Mouse (Mus musculus) embryonic facial prominence, embryonic 14.5 days (tissue): Measurements from ENCODE around the gene St7l. TPM values are rescaled to one million over a fixed set of nuclear protein-coding genes. Genes with fewer than 3 reads are reported as not detected.
A peak's percentile ranks its signal among the peaks of the same experiment; 100 is the strongest.

Experiments used
- ATAC-seq: fragments of 200-750 bp; cut with Nextera tagmentation; 2 replicates; pipeline ENCODE4 v1.8.0; 2017; ENCODE audit warnings: low read depth, moderate number of reproducible peaks, moderate TSS enrichment
- DNase-seq: peaks from one replicate; pipeline ENCODE4 v3.0.0-alpha.2; 2015; ENCODE audit warnings: low spot score
- H3K27ac ChIP-seq: fragments of 300-500 bp; sonication (generic); replicated peaks from 2 replicates; pipeline ENCODE4 v1.5.1; 2014; ENCODE audit warnings: low read depth, mild to moderate bottlenecking, low read length, moderate library complexity
- H3K27me3 ChIP-seq: fragments of 300-500 bp; sonication (generic); replicated peaks from 2 replicates; pipeline ENCODE4 v1.6.1; 2014; ENCODE audit warnings: low read length; ENCODE audit not compliant: control insufficient read depth, insufficient read depth
- H3K36me3 ChIP-seq: fragments of 300-500 bp; sonication (generic); 2 replicates; pipeline ENCODE4 v1.6.1; 2014; ENCODE audit warnings: low read length, mixed read lengths; ENCODE audit not compliant: control insufficient read depth, insufficient read depth
- H3K4me1 ChIP-seq: fragments of 300-500 bp; sonication (generic); 2 replicates; pipeline ENCODE4 v1.6.1; 2014; ENCODE audit warnings: antibody characterized with exemption, low read length; ENCODE audit not compliant: control insufficient read depth, insufficient read depth
- H3K4me2 ChIP-seq: fragments of 300-500 bp; sonication (generic); 2 replicates; pipeline ENCODE4 v1.6.1; 2014; ENCODE audit warnings: low read depth, mild to moderate bottlenecking, low read length, moderate library complexity, mixed read lengths
- H3K4me3 ChIP-seq: fragments of 300-500 bp; sonication (generic); 2 replicates; pipeline ENCODE4 v1.5.1; 2014; ENCODE audit warnings: low read depth, mild to moderate bottlenecking, low read length
- H3K9ac ChIP-seq: fragments of 300-500 bp; sonication (generic); 2 replicates; pipeline ENCODE4 v1.6.1; 2014; ENCODE audit warnings: low read depth, mild to moderate bottlenecking, low read length, moderate library complexity, mixed read lengths
- H3K9me3 ChIP-seq: fragments of 300-500 bp; sonication (generic); 2 replicates; pipeline ENCODE4 v1.6.1; 2016; ENCODE audit warnings: low read length; ENCODE audit not compliant: control insufficient read depth
- WGBS: fragments of 180-500 bp; shearing (Covaris S2); extraction: QIAGEN DNeasy Blood & Tissue Kit; methylation state at CpG from one replicate; pipeline ENCODE4 v1.1.7; 2014; 5-methylcytosine and 5-hydroxymethylcytosine counted together
- polyA plus RNA-seq: library from polyadenylated mRNA; unstranded; fragments of >200 nt; fragmentation: Nextera tagmentation; extraction: Ambion mirVana; gene quantifications from 2 replicates; pipeline ENCODE4 v1.2.1, GENCODE M21; 2014

St7l gene
- polyA plus RNA-seq, 1 experiment from 2014 or later = 32.8 TPM

- Histone ChIP-seq H3K4me1 (peaks cover 34% of the 10 kb centered on the region), H3K27me3 (peaks cover 49% of the 10 kb centered on the region), H3K9ac (no peak overlapping the region), H3K27ac (no peak overlapping the region), H3K4me2 (no peak overlapping the region), H3K36me3 (no peaks in the 10 kb centered on the region), H3K9me3 (no peaks in the 10 kb centered on the region), H3K4me3 (no peak overlapping the region)
- no peak for DNase-seq
- no peak for ATAC-seq
- 8% methylated on average over 5 of the region's 5 CpGs for WGBS
These were observed 99.1 kb downstream of the St7l start for GRCm38 (mm10) chr3:104962866-104963265.

- WGBS = 21% methylated on average over 12 of the region's 13 CpGs
- no peak for DNase-seq
- Histone ChIP-seq H3K9me3 (no peaks in the 10 kb centered on the region), H3K4me1 (peaks cover 34% of the 10 kb centered on the region), H3K4me3 (no peak overlapping the region), H3K36me3 (no peaks in the 10 kb centered on the region), H3K9ac (no peak overlapping the region), H3K27ac (no peak overlapping the region), H3K27me3 (peaks cover 49% of the 10 kb centered on the region), H3K4me2 (peak overlapping the region; percentile 10; the same call in 1 of the 2 replicates)
- no peak for ATAC-seq
These were observed 99.8 kb downstream of the St7l start for GRCm38 (mm10) chr3:104963331-104964276.

GRCm38 (mm10) chr3:104965070-104965855 lies 101.5 kb downstream of the St7l start:
- H3K9ac ChIP-seq = no peak overlapping the region
- no peak overlapping the region for H3K4me2 ChIP-seq
- H3K27ac ChIP-seq = no peak overlapping the region
- no peak overlapping the region for H3K4me3 ChIP-seq
- 72% methylated on average over 8 of the region's 8 CpGs for WGBS
- peaks cover 35% of the 10 kb centered on the region for H3K27me3 ChIP-seq
- ATAC-seq = no peak
- no peak for DNase-seq
- H3K9me3 ChIP-seq = no peaks in the 10 kb centered on the region
- peaks cover 37% of the 10 kb centered on the region for H3K4me1 ChIP-seq
- no peaks in the 10 kb centered on the region for H3K36me3 ChIP-seq

GRCm38 (mm10) chr3:104965991-104966554 lies 102.3 kb downstream of the St7l start:
- no peak overlapping the region for H3K4me3 ChIP-seq
- DNase-seq = no peak
- no peaks in the 10 kb centered on the region for H3K36me3 ChIP-seq
- peaks cover 37% of the 10 kb centered on the region for H3K4me1 ChIP-seq
- no peak for ATAC-seq
- 67% methylated on average over 6 of the region's 7 CpGs for WGBS
- no peak overlapping the region for H3K4me2 ChIP-seq
- no peak overlapping the region for H3K9ac ChIP-seq
- H3K9me3 ChIP-seq = peaks cover 3% of the 10 kb centered on the region; the same call in 1 of the 2 replicates
- H3K27ac ChIP-seq = no peak overlapping the region
- peaks cover 27% of the 10 kb centered on the region; the same call in 1 of the 2 replicates for H3K27me3 ChIP-seq

- Histone ChIP-seq H3K9me3 (peaks cover 3% of the 10 kb centered on the region; the same call in 1 of the 2 replicates), H3K4me3 (peak overlapping the region; percentile 61), H3K4me2 (peak overlapping the region; percentile 74), H3K36me3 (no peaks in the 10 kb centered on the region), H3K9ac (peak overlapping the region; percentile 80), H3K27ac (peak overlapping the region; percentile 79), H3K27me3 (0 out of 2 replicates have a peak, but pooled peaks cover 11% of the 10 kb centered on the region), H3K4me1 (peaks cover 22% of the 10 kb centered on the region)
- peak; percentile 80 for DNase-seq
- ATAC-seq = peak; percentile 84
- WGBS = under 1% methylated on average over 46 of the region's 49 CpGs
These were observed 103.9 kb downstream of the St7l start for GRCm38 (mm10) chr3:104967548-104968300.

Other genes with a start within 250 kb of the St7l start
- 30.9 and 39.2 TPM in 2 replicates for gene Slc16a1, start 225.3 kb upstream of the St7l start, polyA plus RNA-seq
- gene Ppm1j, start 82.9 kb upstream of the St7l start, polyA plus RNA-seq = 3.4 and 3.7 TPM in 2 replicates
- 0.24 and 0.68 TPM in 2 replicates for gene Fam19a3, start 82.2 kb upstream of the St7l start, polyA plus RNA-seq
- gene Rhoc, start 75.6 kb upstream of the St7l start, polyA plus RNA-seq = 183 and 198 TPM in 2 replicates
- 38.1 and 44.6 TPM in 2 replicates for gene Mov10, start 45.4 kb upstream of the St7l start, polyA plus RNA-seq
- gene Capza1, start 500 bp downstream of the St7l start, polyA plus RNA-seq = 192 and 219 TPM in 2 replicates
- 1.3 and 1.4 TPM in 2 replicates for gene Wnt2b, start 97.9 kb downstream of the St7l start, polyA plus RNA-seq
- 27.4 and 29.4 TPM in 2 replicates for gene Cttnbp2nl, start 189.1 kb downstream of the St7l start, polyA plus RNA-seq
- gene 4930564D02Rik, start 202.8 kb downstream of the St7l start, polyA plus RNA-seq = not detected in 2 replicates